Mouse (Mus musculus) heart, adult 9 months (tissue): ENCODE measurements around the gene Mthfsl.
A peak's percentile ranks its signal among the peaks of the same experiment; 100 is the strongest.
"Not testable (repeated sequence)": the region's sequence is repeated elsewhere in the genome, so short reads cannot be mapped to it uniquely, and the experiment has no call there.

Source experiments
- DNase-seq, 2 experiments: peaks; one replicate each; pipeline ENCODE4 v3.0.0; 2022; ENCODE audit warnings: low spot score in 2 of 2

Mthfsl gene

DNA sequence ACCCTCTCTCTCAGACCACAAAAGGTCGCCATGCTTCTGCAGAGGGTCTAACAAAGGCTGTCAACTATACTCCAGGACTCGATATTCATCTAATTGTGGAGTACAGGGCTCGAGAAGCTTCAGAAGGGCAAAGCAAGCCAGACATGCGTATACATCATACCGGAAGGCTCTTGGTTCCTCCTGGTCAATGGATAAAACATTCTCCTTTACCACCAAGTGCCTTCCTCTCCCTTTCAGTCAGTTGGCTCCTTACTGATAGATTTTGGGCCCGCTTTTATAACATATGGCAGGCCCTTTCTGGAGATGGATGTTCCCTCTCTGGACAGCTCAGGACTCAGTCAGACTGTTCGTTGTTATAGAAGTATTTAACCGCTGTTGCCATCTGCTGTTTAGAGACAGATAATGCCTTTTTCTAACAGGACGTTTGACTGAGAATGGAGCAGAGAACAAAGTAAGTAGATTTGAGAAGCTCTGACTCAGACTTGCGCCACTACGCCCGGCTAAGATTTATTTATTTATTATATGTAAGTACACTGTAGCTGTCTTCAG lies at the start of gene Mthfsl:
Mthfsl (minus strand) TSS at position 308 of the 549 bp plus-strand sequence.
- DNase-seq, result peak; percentile 55 to 58

DNA sequence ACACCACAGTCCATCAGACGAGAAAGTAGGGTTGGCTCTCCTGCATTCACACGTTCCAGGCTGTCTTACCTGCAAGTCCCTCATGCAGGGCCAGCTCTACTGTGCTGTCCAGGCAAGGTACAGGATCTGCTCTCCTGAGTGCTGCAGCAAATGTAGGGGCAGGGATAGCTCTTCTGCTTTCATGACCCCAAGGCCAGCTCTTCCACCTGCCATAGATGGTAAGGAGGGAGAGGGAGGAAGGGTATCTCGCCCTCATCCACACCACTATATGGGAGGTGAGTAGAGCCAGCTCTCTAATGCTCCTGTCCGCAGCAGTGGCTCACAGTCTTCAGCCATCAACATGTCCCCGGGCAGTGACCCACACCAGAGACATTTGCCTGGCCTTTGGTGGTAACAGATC lies 49.4 kb upstream of the Mthfsl start:
- not testable (repeated sequence) for DNase-seq

DNA sequence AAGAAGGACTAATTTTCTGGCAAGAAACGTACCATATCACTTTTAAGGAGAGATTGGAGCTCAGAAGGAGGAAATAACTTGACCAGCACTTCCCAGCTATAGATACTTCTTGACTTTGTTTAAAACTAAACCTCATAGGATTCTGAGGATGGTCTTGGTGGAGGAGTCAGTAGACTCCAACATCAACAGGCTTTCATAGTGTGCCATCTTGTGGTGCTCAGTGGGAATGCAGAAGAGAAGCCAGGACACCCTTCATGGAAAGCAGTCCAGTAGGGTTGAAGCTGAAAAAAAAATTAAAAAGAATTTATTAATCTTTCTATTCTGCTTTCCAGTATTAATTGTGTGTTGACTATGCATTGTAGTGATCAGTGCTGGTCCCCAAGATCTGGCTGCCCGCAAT lies 26.6 kb upstream of the Mthfsl start:
- not testable (repeated sequence) for DNase-seq

DNA sequence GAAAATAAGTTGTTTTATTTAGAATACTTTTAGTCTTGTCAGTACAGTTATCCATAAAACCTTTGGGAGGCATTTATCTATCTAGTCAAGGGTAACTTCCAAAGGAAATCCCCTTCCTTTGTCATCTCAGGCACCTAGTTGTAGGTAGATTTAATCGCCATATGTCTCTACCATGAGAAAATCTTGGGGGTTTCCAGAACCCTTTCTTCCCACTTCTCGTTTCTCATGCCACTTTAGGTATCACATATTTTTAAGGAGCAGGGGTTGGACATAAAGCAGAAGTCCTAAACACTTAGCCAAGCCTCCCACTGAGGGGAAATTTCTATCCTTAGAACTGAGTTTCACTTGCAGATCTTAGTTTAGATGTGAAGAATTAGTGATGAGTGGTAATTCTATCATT lies 25.9 kb upstream of the Mthfsl start:
- DNase-seq, result not testable (repeated sequence)

DNA sequence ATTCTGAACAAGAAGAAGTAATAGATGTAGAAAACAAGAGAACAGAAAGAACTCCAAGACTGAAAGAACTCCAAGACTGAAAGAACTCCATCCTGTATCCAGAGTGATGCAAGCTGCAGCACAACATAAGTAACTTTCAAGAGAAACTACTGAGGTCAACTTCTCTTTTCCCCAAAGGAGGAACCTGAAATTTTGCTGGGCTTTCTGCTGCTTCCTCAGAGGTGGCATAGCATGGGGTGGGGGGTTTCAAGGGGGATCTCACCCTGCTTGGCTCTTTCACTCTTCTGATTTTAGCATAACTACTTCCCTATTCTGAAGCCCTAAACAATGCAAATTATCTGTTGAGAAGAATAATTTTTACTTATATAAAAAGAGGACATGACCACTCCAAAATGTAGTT lies 15.2 kb upstream of the Mthfsl start:
- not testable (repeated sequence) for DNase-seq

DNA sequence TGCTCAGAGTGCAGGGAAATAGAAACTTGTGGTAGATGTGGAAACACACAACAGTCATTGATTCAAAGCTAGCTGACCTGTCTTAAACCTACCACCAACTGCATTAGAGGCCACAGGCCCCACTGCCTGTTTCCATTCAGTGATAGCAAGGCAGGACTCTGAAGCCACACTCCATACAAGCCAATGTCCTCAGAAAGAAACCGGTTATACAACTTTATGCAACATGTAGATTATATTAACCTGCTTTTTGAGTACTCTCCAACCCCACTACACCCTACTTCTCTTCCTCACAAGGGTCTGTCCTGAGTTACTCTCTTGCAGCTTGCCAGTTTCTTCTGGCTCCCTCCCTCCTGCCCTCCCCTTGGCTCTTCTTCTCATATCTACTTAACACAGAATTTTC lies 13.1 kb upstream of the Mthfsl start:
- DNase-seq, result not testable (repeated sequence)

DNA sequence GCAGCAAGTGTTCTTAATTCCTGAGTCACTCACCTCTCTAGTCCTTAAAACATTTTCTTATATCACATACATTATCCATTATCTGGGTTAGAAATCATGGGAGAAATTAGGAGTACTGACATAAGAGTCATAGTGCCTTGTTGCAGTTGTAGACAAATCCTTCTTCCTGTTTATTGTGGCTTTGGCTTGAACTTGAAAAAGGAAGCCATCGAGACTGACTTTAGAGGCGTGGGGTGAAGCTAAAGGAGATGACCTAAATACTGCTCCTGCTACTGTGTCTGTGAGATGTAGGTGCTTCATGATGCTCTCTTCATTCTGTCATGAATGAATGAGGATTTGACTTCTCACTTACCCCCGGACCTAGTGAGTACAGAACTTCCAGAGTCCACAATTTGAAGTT lies 12.2 kb upstream of the Mthfsl start:
- not testable (repeated sequence) for DNase-seq

DNA sequence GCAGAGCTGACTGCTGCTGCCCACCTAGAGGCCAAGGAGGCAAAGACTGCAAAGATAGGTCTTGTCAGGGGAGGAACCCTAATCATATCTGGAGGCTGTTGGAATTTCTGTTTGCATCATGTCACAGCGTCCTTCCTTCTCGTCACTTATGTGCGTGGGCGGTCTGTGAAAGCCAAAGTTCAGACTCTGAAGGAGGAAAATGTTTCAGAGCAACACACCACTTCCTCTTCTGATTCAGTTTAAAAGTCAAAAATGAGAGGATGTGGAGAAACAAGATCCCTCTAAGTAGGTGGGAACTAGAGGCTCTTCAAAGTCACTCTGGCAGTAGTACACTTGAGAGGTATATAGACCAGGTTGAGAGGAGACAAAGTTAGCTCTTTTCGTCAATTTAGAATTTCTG lies 11.6 kb upstream of the Mthfsl start, which contains the start of gene Bcl2a1d:
Bcl2a1d (minus strand) TSS at position 187 of the 400 bp plus-strand sequence.
- DNase-seq, result not testable (repeated sequence)

DNA sequence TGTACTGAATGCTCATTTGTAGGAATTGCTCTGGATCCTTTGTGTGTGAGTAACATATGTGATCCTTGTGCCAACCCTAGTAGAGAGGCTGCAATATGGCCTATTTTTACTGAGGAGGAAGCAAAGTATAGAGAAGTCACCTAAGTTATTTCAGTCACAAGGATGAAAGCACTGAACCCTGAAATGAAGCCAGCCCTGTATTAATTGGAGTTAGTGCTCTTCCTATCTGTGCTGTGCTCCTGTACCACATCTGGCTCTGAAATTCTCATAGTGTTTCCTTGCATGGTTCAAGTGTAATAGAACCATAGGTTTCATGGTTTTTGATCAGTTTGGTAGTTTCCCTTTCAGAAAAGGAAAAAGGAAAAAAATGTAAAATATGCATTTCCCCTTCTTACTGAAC lies 8.2 kb upstream of the Mthfsl start:
- DNase-seq, result not testable (repeated sequence)

DNA sequence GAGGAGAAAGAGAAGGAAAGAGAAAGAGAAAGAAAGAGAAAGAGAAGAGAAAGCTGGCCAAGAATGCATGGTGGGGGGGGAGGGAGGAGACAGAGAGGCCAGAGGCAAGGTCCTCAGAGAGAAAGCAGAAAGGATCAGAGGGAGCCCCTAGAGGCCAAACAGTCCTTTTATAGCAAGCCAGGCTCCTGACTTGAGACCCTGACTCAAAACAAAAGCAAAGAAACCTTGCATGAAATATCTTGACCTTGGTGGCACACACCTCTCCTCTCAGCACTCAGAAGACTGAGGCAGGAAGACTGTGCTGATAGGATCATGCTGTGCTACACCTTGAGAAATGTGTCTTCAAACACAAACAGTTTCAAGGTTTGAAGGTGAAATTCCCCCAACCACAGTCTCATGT lies 1.5 kb upstream of the Mthfsl start:
- DNase-seq, result not testable (repeated sequence)

DNA sequence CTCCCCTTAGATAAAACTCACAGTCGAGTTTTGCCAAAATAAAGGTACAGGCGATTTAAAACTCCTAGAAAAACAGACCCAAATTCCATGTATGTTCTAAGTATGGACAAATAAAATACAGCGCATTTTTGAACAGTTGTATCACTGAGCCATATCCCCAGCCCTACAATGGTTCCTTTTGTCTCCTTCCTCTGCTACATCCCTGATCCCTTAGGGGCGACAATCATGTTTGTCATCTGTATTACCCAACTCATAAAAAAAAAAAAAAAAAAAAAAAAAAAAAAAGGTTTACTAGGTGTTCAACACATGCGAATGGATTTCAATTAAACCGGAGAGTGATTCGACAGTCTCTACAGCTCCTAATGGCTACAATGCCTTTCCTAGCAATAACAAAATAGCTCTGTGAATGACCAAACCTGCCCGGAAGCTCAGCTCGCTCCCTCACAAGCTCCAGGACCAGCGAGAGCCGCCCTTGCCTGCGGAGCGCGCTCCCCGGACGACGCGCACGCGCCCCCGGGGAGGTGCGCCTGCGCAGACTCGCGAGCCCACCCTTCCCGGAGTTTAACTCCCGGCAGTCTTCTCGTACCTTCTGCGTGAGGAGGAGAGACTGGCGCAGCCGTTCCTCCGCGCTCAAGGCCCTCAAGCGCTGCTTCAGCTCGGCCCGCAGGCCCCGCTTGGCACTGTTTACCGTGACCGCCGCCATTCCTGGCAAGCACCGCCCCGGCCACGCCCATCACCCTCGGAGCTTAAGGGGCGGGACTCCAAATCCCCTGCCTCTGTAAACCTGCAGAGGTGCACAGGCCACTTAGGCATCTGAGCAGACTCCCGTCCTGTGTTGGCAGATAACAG lies 799 bp downstream of the Mthfsl start:
- DNase-seq, result peak; percentile 48 to 52

DNA sequence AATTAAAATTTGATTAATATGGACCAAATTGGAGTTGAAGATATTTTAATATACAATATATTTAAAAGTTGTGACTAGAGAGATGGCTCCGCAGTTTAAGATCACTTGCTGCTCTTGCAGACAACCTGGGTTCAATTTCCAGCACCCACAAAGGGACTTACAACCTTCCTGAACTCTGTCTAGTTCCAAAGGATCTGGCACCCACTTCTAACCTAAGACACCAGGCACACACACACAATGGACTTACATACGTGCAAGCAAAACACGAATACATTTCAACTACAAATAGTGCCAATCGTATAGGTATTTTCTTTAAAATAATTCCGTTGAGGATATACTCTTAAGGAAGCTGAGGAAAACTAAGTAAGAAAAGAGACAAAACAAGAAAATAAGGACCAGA lies 1.5 kb downstream of the Mthfsl start:
- not testable (repeated sequence) for DNase-seq

DNA sequence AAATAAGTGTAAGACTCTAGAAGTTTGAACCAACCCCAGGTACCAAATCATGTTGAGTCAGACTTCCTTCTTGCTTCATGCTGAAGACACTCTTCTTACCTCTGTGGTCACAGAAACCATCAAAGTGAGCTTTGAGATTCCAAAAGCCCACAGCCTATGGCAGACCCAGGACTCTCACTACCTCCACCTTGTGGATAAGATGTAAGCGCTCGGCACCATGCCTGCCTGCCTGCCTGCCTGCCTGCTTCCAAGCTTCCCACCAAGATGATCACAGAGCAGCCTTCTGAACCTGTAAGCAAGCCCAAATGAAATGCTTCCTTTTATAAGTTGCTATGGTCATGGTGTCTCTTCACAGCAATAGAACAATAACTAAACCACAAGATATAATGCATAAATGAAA lies 2.0 kb downstream of the Mthfsl start:
- DNase-seq, result not testable (repeated sequence)

DNA sequence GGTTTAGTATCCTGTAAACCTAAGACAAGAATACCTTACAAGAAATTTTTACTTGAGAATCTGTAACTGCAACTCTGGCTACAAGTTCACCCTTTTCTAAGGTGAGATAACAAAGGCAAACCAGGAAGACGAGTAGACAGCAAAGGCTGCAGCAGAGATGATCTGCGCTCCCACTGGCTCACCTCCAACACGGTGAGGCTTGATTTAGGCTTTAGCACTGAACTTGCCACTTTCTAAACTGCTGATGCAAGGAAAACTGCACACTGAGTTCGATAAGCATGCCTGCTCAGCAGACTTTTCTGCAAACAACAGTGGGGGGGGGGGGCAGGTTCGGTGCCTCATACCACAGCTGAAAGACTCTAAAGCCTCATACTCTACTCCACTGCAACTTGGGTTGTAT lies 5.6 kb downstream of the Mthfsl start:
- not testable (repeated sequence) for DNase-seq

DNA sequence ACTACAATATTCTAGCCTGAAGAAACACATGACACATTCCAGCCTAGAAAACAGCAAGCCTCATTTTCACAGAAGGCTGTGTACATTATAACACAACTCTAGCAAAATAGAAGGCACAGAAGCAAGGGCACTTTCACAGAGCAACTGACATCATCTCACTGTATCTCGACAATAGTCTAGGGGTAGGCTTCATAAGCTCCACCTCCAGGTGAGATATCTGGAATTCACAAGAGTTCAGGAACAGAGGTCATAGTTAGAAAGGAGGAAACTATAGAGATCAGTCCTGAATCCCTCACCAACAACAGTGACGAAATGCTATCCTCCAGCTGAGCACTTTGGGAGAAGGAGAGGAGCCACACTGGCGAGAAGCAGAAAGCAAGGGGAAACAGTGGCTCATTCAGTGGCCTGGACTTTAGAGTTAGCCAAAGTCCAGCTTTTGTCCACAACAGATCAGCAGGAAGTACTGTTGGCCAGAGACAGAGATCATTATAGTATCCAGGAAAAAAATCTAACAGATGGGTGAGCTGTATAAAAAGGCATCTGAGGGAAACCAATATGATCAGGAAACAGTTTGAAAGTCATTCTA lies 7.8 kb downstream of the Mthfsl start:
- DNase-seq, result not testable (repeated sequence)

DNA sequence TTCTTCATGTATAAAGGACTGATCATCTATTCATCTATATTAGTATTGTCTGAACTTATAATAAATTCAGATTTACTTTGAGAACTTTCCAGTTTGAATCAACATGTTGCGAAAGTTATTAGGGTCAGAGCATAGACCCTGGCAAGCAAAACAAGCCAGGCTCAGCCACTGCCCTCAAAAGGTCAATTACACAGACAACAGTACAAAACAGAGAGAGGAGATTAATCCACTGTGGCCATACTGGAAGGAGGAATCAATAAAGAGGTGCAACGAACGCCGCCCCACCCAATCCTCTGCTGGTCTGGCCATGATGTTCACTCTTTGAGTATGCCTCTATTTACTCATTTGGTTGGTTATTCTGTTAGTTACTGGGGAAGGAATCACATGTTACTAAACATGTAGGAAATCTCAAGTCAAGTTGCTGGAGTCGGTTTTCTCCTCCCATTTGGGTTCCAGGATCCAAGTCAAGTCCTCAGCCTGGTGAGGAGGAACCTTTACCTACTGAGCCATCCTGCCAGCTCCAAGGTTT lies 9.1 kb downstream of the Mthfsl start:
- DNase-seq, result not testable (repeated sequence)

DNA sequence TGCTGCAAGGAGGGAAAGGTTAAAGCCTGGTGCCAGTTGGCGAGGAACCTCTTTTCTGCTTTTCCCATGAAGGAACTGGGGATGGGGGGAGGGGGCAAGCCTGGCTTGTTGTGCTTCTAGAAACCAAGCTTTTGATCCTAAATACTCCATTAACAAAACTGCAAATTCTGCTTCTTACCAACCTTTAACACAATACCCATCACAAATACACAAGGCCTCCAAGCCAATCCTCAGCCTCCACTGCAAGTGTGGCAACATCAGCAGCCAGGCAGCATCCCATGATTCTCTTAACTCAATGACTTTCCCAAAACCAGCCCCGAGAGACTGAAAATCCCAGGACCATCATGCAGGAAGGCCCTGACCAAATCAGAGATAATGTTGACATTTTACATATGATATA lies 9.7 kb downstream of the Mthfsl start:
- DNase-seq, result not testable (repeated sequence)

DNA sequence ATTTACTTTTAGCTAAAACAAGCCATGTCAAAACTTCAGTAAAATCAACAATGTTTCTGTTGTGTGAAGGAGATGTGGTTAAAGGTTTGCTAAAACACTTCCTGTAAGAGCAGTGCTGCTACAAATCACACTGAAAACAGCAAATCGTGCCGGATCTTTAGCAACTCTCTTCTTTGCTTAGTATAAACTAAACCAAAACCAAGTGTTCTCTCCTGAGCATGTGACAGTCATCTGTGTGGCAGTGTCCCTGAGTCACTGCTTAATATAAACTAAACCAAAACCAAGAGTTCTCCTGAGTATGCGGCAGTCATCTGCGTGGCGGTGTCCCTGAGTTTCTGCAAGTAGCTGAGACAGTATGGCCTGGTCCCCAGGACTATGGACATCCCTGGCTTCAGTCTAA lies 10.3 kb downstream of the Mthfsl start:
- DNase-seq, result not testable (repeated sequence)

DNA sequence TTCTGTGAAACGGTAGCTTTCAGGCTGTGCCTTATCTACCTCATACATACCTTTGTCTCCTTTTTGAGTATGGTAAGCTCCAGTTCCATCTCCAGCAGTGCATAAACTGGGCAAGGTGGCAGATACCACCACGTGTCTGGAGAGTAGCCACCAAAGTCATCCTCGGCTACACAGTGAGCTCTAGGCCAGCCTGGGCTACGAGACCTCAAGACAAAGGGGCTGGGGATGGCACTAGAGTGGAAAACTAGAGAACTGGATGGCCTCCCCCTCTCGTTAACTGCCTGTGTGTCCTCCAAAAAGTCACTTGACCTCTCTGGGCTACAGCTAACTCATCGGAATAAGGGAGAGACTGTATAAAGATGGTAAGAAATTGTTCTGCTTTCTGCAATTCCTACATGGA lies 10.8 kb downstream of the Mthfsl start:
- DNase-seq, result no peak

DNA sequence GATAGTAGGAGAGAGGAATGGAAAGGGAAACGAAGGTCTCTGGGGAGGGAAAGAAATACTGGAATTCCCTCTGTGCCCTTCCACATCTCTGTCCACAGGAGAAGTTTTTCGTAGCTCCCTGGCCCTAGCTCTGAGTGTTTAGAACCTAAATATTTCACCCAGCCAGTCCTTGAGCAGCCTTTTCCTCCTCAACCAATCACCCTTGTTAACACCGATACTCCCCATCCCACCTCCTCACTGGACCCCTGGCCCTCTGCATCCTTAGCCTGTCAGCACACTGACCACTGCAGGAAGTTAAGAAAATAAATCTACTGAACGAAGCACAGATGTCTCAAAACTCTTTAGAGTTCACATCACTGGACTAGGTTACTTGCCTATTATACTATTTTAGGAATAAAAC lies 13.4 kb downstream of the Mthfsl start:
- no peak for DNase-seq

DNA sequence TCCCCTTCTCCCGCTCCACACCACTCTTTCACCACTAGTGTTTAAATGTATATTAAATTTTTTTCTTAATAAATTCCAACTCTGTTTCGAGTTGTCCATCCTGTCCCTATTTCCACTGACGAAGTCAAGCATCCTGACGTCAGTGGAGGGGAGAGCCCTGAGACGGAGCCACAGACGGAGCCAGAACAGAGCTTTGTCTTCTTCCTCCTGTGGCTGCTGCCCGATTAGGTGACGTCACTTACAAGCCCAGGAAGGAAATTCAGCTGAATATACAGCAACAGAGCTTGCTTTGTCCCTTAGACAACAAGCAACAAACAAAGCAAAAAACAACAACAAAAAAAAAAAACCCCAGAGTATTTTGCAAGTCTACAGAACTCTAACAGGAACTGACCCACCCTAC lies 14.9 kb downstream of the Mthfsl start:
- not testable (repeated sequence) for DNase-seq

DNA sequence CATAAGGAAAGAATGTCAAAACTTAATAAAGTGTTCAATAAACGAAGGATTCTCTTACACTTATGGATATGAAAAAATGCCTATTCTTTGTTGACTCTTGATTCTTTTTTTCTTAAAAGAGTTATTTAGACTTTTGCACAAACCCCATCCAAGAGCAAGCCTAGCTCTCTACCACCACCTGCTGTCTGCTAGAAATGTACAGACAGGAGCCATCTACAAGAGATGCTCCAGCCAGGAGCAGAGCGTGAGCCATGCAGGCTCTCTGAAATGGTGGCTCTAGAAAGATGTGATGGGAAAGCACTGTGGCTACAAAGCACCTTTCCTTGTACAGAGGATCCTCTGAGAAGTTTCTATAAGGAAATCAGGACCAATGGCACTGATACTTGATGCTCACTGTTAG lies 21.4 kb downstream of the Mthfsl start:
- DNase-seq, result not testable (repeated sequence)

DNA sequence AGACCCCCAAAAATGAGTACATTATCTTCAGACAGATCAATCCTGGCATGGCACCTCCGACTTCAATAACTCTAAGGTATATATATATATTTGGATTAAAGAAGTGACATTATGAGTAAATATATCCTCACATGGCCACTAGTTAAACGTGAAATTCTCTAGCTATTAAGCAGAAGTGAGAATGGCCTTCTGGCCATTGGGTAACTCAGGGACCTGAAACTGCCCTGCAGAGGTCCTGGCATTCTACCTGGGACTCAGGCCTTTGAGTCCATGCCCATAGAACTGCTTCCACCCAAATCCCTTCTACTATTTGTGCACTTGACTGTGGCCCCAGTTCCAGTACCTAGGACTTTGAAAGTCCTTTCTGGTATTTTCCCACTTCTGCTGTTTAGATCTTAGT lies 28.8 kb downstream of the Mthfsl start:
- DNase-seq, result not testable (repeated sequence)
